Mouse (Mus musculus) midbrain, embryonic 11.5 days (tissue): ENCODE measurements at regions not wholly inside any gene's neighbourhood (a gene's known extent, or its start where the extent isn't known, plus 50 kb on each side); places are given as distances from the start of the nearest gene placed in this dataset.

Source experiments
- ATAC-seq: fragments of 200-750 bp; cut with Nextera tagmentation; 2 replicates; pipeline ENCODE4 v1.8.0; 2017; ENCODE audit warnings: moderate TSS enrichment, moderate library complexity; ENCODE audit not compliant: low FRiP score
- DNase-seq: peaks from one replicate; pipeline ENCODE4 v3.0.0; 2015; ENCODE audit warnings: low spot score; ENCODE audit errors: missing footprints
- H3K27ac ChIP-seq: fragments of 300-500 bp; sonication (generic); 2 replicates; pipeline ENCODE4 v1.5.1; 2014; ENCODE audit warnings: low read depth, low read length
- H3K27me3 ChIP-seq: fragments of 300-500 bp; sonication (generic); 2 replicates; pipeline ENCODE4 v1.6.1; 2014; ENCODE audit warnings: mild to moderate bottlenecking, low read length, moderate library complexity, mixed read lengths; ENCODE audit not compliant: control insufficient read depth, insufficient read depth
- H3K36me3 ChIP-seq: fragments of 300-500 bp; sonication (generic); 2 replicates; pipeline ENCODE4 v1.6.1; 2014; ENCODE audit warnings: mild to moderate bottlenecking, low read length, moderate library complexity, mixed read lengths; ENCODE audit not compliant: control insufficient read depth, insufficient read depth
- H3K4me1 ChIP-seq: fragments of 300-500 bp; sonication (generic); 2 replicates; pipeline ENCODE4 v1.6.1; 2014; ENCODE audit warnings: low read length; ENCODE audit not compliant: control insufficient read depth, insufficient read depth
- H3K4me2 ChIP-seq: fragments of 300-500 bp; sonication (generic); 2 replicates; pipeline ENCODE4 v1.6.1; 2014; ENCODE audit warnings: mild to moderate bottlenecking, moderate library complexity
- H3K4me3 ChIP-seq: fragments of 300-500 bp; sonication (generic); 2 replicates; pipeline ENCODE4 v1.5.1; 2014; ENCODE audit warnings: low read depth, low read length
- H3K9ac ChIP-seq: fragments of 300-500 bp; sonication (generic); 2 replicates; pipeline ENCODE4 v1.6.1; 2014; ENCODE audit warnings: low read length
- H3K9me3 ChIP-seq: fragments of 300-500 bp; sonication (generic); 2 replicates; pipeline ENCODE4 v1.6.1; 2016; ENCODE audit warnings: low read length; ENCODE audit not compliant: control insufficient read depth
- WGBS: fragments of 180-500 bp; shearing (Covaris S2); extraction: QIAGEN DNeasy Blood & Tissue Kit; methylation state at CpG from one replicate; pipeline ENCODE4 v1.1.7; 2014; 5-methylcytosine and 5-hydroxymethylcytosine counted together

DNA sequence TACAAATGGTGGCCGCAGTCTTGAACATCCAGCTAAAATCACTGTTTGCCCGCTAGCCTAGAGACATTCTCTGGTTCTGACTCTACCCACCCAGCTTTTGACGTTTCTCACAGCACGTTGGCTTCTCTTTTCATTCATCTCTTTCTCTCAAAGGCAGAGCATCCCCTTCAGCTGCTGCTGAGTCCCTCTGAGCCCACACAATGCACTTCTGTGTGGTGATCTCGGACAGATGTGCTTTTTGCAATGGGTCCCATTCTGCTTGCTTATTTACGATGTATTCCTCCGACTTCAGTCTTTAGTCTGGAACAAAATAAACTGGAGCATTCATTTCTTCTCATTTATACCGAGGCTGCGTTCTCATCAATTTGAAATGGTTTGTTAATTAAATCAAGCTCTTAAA is 66.2 kb upstream of the Cav2 start:
- no peak overlapping the region for H3K4me3 ChIP-seq
- no peak for ATAC-seq
- no peaks in the 10 kb centered on the region for H3K36me3 ChIP-seq
- H3K4me2 ChIP-seq: no peak overlapping the region
- H3K9me3 ChIP-seq: no peaks in the 10 kb centered on the region
- H3K27me3 ChIP-seq: no peaks in the 10 kb centered on the region
- no peaks in the 10 kb centered on the region for H3K4me1 ChIP-seq
- H3K27ac ChIP-seq: no peak overlapping the region
- 66% methylated on average over 9 of the region's 9 CpGs for WGBS
- no peak for DNase-seq
- no peak overlapping the region for H3K9ac ChIP-seq

DNA sequence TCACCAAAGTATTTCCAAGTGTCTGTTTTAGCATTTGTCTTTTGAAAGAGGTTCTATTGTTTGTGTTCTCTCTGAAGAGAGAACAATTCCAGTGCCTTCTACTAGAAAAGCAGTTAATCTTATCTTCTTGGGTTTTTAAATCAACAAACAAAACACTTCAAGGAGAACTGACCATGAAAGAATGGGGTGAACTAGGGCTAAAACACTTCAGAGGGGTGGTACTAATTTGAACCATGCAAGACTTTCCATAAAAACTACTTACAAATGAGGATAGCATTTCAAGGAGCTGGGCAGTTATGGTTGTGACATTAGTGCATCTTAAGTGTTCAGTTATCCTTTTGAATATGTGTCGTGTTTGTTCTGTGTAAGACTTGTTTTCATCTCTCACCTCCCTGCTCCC is 64.5 kb upstream of the Cav2 start:
- no peaks in the 10 kb centered on the region for H3K36me3 ChIP-seq
- H3K4me3 ChIP-seq: no peak overlapping the region
- H3K4me2 ChIP-seq: no peak overlapping the region
- ATAC-seq (no peak), DNase-seq (no peak)
- no peak overlapping the region for H3K9ac ChIP-seq
- H3K27me3 ChIP-seq: no peaks in the 10 kb centered on the region
- H3K9me3 ChIP-seq: no peaks in the 10 kb centered on the region
- 81% methylated on average over 1 of the region's 1 CpGs for WGBS
- no peak overlapping the region for H3K27ac ChIP-seq
- no peaks in the 10 kb centered on the region for H3K4me1 ChIP-seq

DNA sequence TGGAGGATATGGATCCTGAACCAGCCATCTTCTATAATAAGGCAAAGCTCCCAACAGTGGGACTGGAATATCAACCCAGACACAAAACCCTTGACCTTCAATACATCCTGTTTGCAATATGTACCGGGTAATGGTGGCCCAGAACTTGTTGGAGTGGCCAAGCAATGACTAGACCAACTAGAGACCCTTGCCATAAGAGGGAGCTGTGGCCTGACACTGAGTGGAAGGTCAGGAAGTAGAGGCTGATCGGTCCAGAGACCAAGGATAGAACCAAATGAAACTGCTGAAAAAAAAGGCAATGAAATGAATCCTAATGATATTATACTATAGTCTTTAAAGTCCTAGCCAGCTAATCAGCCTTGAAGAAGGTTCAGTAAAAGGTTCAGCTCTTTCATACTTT is 57.2 kb upstream of the Cav2 start:
- Histone ChIP-seq H3K4me2 (no peak overlapping the region), H3K9ac (no peak overlapping the region), H3K9me3 (no peaks in the 10 kb centered on the region), H3K27ac (no peak overlapping the region), H3K27me3 (no peaks in the 10 kb centered on the region), H3K4me1 (no peaks in the 10 kb centered on the region), H3K4me3 (no peak overlapping the region), H3K36me3 (no peaks in the 10 kb centered on the region)
- ATAC-seq: no peak
- WGBS: 81% methylated on average over 2 of the region's 2 CpGs
- no peak for DNase-seq

DNA sequence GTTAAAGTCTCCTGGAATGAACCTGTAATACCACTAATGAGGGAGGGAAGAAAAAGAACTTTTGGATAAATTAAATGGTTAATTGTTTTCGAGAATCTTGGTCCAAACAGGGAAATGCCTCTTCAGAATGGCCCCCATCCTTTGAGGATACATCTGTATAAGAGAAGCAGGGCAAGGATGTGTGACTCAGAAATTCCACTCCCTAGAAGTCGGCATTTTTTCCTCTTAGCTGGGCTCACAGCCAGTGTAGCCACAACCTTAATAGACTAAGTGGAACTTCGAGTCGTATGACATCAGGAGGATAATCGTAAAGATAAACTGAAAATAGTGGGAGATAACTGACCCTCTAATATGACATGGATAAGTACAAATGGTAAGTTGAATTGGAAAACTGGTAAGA is 56.1 kb upstream of the Cav2 start:
- Histone ChIP-seq H3K36me3 (no peaks in the 10 kb centered on the region), H3K9ac (no peak overlapping the region), H3K27ac (no peak overlapping the region), H3K4me2 (no peak overlapping the region), H3K4me3 (no peak overlapping the region), H3K9me3 (no peaks in the 10 kb centered on the region), H3K4me1 (no peaks in the 10 kb centered on the region), H3K27me3 (no peaks in the 10 kb centered on the region)
- no peak for DNase-seq
- no peak for ATAC-seq
- WGBS: 89% methylated on average over 5 of the region's 5 CpGs

GRCm38 (mm10) chr6:17226483-17226882 is 54.5 kb upstream of the Cav2 start:
- no peaks in the 10 kb centered on the region for H3K4me1 ChIP-seq
- no peak overlapping the region for H3K4me3 ChIP-seq
- no peaks in the 10 kb centered on the region for H3K9me3 ChIP-seq
- no peak overlapping the region for H3K9ac ChIP-seq
- no peak overlapping the region for H3K27ac ChIP-seq
- DNase-seq (no peak), ATAC-seq (no peak)
- 87% methylated on average over 6 of the region's 6 CpGs for WGBS
- no peaks in the 10 kb centered on the region for H3K27me3 ChIP-seq
- no peak overlapping the region for H3K4me2 ChIP-seq
- no peaks in the 10 kb centered on the region for H3K36me3 ChIP-seq
